12 mouse cellular contexts compared by ENCODE assay signal in the genomic region with DNA sequence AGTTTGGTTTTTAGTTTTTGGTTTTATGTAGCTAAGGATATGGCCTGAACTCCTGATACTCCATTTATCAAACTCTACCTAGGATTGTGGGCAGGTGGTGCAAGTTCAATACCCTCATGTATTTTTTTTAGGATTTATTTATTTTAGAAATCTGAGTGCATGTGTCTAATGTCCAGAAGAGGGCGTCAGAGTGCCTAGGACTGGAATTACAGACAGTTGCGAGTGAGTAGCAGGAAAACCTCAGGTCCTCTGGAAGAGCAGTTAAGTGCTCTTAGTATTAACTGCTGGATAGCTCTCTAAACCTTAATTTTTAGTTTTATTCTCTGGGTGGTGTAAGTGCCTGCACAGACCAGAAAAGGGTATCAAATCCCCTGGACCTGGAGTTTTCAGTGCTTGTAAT. TPM values are rescaled to one million over a fixed set of nuclear protein-coding genes. Genes with fewer than 3 reads are reported as not detected.
DNase-seq lines count a peak whose midpoint lies in the region; ATAC-seq and TF ChIP-seq lines count a peak whose summit lies in the region.
"Had no signal": no experiment of that assay in that cellular context is flagged by ENCODE, and none has a peak within 500 bp of the region (broad histone marks: within the 10 kb centered on the region; RNA-seq: fewer than 3 reads in every experiment).

No protein-coding gene starts in this region.

- ATAC-seq in liver, embryonic 14.5 days (ENCODE audit: insufficient read depth): no peak
- ATAC-seq in liver, embryonic 12.5 days: no peak

- H3K36me3 ChIP-seq in liver, embryonic 14.5 days (replicated peaks; ENCODE audit: control insufficient read depth, insufficient read depth, low read depth): no peaks in the 10 kb centered on the region; the same call in 1 of the 2 replicates
- peaks cover 6% of the 10 kb centered on the region; the same call in 1 of the 2 replicates for H3K36me3 ChIP-seq in liver, embryonic 12.5 days
- H3K36me3 ChIP-seq: limb, embryonic 15.5 days had no signal

- no peak overlapping the region for H3K9ac ChIP-seq in liver, embryonic 14.5 days (replicated peaks)
- no peak overlapping the region for H3K9ac ChIP-seq in liver, embryonic 12.5 days
- H3K9ac ChIP-seq: limb, embryonic 15.5 days; neural tube, embryonic 12.5 days had no signal

- H3K9me3 ChIP-seq in liver, embryonic 14.5 days (ENCODE audit: control insufficient read depth, low read length): no peaks in the 10 kb centered on the region
- no peaks in the 10 kb centered on the region for H3K9me3 ChIP-seq in liver, embryonic 12.5 days (replicated peaks)
- H3K9me3 ChIP-seq: limb, embryonic 15.5 days; neural tube, embryonic 12.5 days had no signal

- no peak overlapping the region for H3K27ac ChIP-seq in liver, embryonic 14.5 days
- H3K27ac ChIP-seq in liver, embryonic 12.5 days: no peak overlapping the region
- H3K27ac ChIP-seq: limb, embryonic 15.5 days; neural tube, embryonic 12.5 days had no signal

- intact Hi-C loops in left cerebral cortex, postnatal 10 days (cut with DNase I): no loop called here

- no peak for TF ChIP-seq EP300 in liver, embryonic 14.5 days (IDR thresholded peaks at IDR 0.05; ENCODE audit: low read depth)

- H3K4me3 ChIP-seq in liver, embryonic 14.5 days (ENCODE audit: insufficient read depth in 1 of 2, low read depth in 2 of 2, low read length in 2 of 2): no peak overlapping the region
- no peak overlapping the region for H3K4me3 ChIP-seq in liver, embryonic 12.5 days
- H3K4me3 ChIP-seq: limb, embryonic 15.5 days; neural tube, embryonic 12.5 days had no signal

- H3K4me1 ChIP-seq in liver, embryonic 14.5 days (replicated peaks; ENCODE audit: control insufficient read depth in 2 of 2, insufficient read depth in 2 of 2, low read length in 1 of 2): peaks cover 6 to 8% of the 10 kb centered on the region in 2 experiments; a peak in 3 of 4 replicates
- H3K4me1 ChIP-seq in liver, embryonic 12.5 days: peaks cover 19% of the 10 kb centered on the region
- H3K4me1 ChIP-seq: limb, embryonic 15.5 days had no signal

- no peaks in the 10 kb centered on the region for H3K27me3 ChIP-seq in liver, embryonic 14.5 days (ENCODE audit: control insufficient read depth, insufficient read depth, low read length)
- H3K27me3 ChIP-seq in liver, embryonic 12.5 days (replicated peaks): no peaks in the 10 kb centered on the region
- H3K27me3 ChIP-seq: limb, embryonic 15.5 days; neural tube, embryonic 12.5 days had no signal

- no peak overlapping the region for H3K4me2 ChIP-seq in liver, embryonic 14.5 days (ENCODE audit: low read depth)
- no peak overlapping the region for H3K4me2 ChIP-seq in liver, embryonic 12.5 days
- H3K4me2 ChIP-seq: limb, embryonic 15.5 days; neural tube, embryonic 12.5 days had no signal

- 14% methylated on average over 2 of the region's 2 CpGs for WGBS in liver, embryonic 14.5 days (ENCODE audit: insufficient replicate concordance)
- 12% methylated on average over 2 of the region's 2 CpGs for WGBS in liver, embryonic 12.5 days (ENCODE audit: insufficient replicate concordance)

- DNase-seq in cerebellum, adult 9-10 months: peak; percentile 49
- no peak for DNase-seq in cerebellum, postnatal 36 days
- no peak for DNase-seq in liver, embryonic 14.5 days (ENCODE audit: low read depth in 3 of 3, low spot score in 3 of 3)
- DNase-seq in c-Kit-negative CD71-positive TER-119-positive erythroid progenitor cells, embryonic 14.5 days (ENCODE audit: low read depth, low spot score): peak; percentile 31
- peak; percentile 66 for DNase-seq in naive thymus-derived CD4-positive, alpha-beta T cell, adult 2 months (ENCODE audit: low read depth)
- DNase-seq in left cerebral cortex, postnatal 10 days (ENCODE audit: extremely low spot score in 1 of 2, low spot score in 2 of 2): no peak
- DNase-seq in yolk sac, embryonic 10.5 days (ENCODE audit: low spot score): no peak
- DNase-seq: cerebellum, adult 9-11 months; kidney, adult 18-20 months had no signal

- TF ChIP-seq CTCF in liver, embryonic 14.5 days (IDR thresholded peaks at IDR 0.05; ENCODE audit: low read depth): peak; percentile 70

RNA-seq across cellular contexts. Expression of a gene that starts 19.4 kb away (rescaled TPM):
- polyA plus RNA-seq in liver, embryonic 14.5 days (2012; rRNA removed): 4.5 and 6.7 TPM in 2 replicates
- polyA plus RNA-seq in liver, embryonic 14.5 days (2014; fragmentation: Nextera tagmentation; extraction: Ambion mirVana): 9.1 and 11.1 TPM in 2 replicates
- 13.8 and 15.6 TPM in 2 replicates for polyA plus RNA-seq in liver, embryonic 12.5 days (2016; fragmentation: Nextera tagmentation; extraction: Ambion mirVana)
- total RNA-seq in left cerebral cortex, postnatal 10 days (2021): 10 to 100 TPM; 13.9 to 14.3 TPM

Comparison
In these comparisons a context has a peak if more than half of its experiments do, and no peak if none do; other contexts are left out.
1. DNase-seq: peak in cerebellum, adult 9-10 months (single experiment), c-Kit-negative CD71-positive TER-119-positive erythroid progenitor cells, embryonic 14.5 days (single experiment) and naive thymus-derived CD4-positive, alpha-beta T cell, adult 2 months (single experiment); none in cerebellum, postnatal 36 days (0 of 2), liver, embryonic 14.5 days (0 of 3), left cerebral cortex, postnatal 10 days (0 of 2) and yolk sac, embryonic 10.5 days (single experiment).